Mouse (Mus musculus): Measurements from ENCODE around the gene Tjp3.

Gene Tjp3

DNA sequence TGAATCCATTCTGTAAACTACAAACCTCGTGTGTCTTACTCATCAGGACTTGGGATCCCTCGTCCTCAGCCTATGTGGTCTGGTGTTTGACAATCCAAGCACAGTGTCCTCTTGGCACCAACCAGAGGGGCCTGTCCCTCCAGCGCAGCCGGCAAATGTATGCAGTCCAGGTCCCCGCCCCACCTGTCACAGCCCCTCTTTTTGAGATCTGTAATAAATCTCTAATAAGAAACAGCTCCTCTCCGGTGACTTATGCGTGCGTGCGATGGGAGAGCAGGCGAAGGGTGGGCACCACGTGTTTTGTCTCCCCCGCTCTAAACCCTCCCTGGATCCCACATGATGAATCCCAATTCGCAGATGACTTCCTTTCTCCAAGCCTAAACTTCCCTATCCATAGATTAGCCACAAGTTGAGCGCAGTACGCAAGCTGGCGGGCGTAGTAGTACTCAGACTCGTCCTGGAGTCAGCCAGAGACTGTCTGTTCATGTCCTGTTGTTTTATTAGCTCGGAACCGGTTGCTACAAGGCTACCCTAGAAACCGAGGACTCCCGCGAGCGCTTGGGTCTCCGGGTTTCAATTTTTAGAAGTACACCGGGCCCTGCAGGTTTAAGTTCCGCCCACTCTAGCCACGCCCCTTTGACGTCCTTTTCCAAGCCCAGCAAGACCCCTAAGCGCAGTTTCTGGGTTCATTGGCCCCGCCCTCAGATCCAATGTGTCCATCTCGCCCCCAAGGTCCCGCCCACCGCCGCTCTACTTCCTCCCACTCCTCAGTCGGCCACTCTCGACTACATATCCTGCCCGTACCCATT lies 28.6 kb upstream of the Tjp3 start:
- peak; percentile 98 for DNase-seq (ENCODE audit: low read depth, low spot score)

DNA sequence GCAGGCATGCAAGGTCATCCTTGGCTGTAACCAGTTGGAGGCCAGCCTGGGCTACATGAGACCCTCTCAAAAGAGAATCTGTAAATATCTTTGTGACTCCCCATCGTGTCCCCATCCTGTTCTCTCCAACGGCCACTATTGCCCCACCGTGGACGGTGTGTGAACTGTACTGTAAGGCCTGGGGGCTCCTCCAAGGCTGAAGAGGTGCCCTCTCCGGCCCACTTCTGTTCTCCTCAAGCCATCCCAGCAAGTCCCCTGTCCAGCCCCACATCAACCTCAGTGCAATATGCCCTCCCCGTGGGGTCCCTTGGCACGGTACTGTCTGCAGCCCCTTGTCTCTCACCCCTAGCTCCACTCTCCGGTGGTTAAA lies 27.9 kb upstream of the Tjp3 start:
- no peak for DNase-seq (ENCODE audit: low read depth, low spot score)

DNA sequence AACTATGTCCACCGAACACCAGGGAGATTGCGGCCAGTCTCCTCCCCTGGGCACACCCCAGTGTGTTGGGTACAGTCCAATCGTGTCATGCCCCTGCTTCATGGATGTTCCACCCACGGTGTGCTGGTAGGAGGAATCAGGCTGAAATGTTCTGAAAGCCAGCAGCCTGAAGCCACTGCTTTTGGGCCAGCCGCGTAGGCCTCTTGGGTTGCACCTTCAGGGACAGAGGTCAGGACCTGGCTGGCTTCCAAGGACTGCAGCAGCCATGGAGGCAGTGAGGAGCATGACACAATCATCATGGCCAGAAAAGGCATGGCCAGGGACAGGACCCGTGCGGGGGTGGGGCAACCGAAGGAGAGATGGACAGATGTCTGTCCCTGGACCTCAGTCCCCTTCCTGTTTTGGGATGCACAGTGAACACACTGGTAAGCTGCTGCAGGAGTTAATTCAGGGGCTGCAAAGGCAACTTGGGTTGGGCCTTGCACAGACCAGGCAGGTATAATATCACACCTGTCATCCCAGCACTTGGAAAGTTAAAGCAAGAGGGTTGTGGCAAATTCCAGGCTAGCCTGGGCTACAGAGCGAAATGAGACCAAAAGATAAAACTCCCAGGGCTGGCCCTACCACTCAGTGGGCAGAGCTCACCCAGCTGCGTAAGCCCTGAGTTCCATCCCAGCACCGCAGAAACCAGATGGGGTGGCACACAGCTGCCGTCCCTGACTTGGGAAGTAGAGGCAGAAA lies 27.4 kb upstream of the Tjp3 start:
- no peak for DNase-seq (ENCODE audit: low read depth, low spot score)

DNA sequence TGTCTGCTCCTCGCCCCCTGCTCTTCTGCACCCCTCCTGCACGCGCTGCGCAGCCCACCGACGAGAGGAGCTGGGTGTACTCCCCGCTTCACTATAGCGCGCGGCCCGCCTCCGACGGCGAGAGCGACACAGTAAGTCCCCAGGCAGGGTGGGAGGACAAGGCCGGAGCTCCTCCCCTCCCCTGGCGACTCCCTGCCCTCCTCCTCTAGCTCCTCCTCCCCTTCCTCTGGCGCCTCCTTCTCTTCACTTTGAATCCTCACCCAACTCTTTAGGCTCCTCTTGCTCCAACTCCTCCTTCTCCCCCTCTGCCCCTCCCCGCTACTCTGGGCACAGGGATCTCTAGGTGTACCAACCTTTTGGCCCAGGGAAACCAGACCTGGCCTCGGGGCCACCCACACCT lies 25.9 kb upstream of the Tjp3 start:
- peak; percentile 40 for DNase-seq (ENCODE audit: low read depth, low spot score)

DNA sequence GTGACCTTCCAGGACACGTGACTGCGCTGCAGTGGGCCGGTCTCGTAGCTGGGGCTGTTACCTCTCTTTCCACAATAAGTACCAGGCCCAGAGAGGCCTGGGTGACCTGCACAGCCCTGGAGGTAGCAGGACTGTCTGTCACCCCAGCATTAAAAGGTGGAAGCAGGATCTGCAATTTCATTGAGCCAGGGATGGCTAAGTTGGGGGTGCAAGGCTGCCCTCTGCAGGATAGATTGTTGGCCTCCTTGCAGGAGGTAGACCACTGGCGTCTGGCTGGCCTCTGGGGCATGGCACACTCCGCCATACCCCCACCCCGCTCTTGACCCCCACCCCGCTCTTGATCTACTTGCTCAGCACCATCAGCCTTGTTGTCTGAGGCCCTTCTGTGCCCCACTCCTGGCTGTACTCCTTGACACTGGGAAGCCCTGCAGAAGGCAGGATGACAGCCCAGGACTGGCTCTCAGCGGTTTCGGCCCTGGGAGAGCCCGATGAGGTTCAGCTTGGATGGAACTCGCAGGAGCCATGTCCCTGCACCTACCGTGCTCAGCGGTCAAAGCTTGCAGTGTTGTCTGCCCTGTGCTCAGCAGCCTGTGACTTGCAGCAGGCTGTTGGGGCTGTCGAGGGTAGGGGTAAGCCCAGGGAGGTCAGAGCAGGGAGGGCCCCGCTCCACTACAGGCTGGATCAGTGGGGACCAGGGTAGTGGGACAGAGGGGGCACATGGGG lies 25.1 kb upstream of the Tjp3 start:
- DNase-seq (ENCODE audit: low read depth, low spot score), result no peak

DNA sequence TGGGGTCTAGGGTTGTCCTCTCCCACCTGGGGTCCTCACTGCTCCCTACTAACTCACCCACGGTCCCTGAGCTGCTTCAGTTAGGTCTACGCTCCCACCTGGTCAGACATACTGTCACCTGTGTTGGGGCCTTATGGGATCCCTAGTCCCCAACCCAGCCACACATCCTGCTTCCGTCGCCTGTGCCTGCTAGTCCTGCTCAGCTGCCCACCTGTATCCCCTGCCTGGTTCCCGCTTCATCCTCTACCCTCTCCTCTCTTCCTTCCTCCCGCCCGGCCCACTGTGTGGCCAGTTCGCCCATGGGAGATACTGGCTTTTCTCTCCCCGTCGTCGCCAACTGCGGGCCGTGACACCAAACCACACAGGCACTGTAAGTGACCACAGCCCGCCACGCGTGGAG lies 24.2 kb upstream of the Tjp3 start:
- no peak for DNase-seq (ENCODE audit: low read depth, low spot score)

DNA sequence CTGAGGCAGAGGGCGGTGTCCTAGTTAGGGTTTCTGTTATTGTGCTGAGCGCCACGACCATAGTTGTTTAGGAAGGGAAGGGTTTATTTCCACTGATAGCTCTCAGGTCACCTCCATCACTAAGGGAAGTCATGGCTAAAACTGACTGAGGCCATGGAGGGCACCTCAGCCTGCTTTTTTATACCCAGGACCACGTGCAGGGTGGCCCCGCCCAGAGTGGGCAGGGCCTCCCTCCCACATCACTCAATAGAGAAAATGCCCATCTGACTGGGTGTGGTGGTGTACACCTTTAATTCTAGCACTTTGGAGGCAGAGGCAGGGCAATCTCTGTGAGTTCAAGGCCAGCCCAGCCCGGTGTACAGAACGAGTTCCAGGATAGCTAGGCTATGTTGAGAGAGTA lies 22.8 kb upstream of the Tjp3 start:
- DNase-seq (ENCODE audit: low read depth, low spot score), result no peak

DNA sequence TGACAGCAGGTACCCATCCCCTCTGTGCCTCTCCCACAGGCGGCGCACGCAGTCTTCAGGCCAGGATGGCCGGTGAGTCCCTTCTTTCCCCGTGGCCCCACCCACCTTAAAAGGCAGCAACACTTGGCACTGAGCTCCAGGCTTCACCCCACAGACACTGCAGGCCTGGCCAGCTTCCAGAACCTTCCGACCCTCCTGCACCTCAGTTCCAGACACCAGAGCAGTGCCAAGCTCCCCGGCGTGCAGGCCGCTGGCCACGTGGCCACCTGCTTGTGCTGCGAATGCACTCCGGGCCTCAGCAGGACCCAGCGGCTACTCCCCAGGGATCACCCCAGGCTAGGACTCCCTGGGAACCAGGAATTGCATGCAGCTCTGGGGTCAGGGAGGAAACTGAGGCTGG lies 22.2 kb upstream of the Tjp3 start:
- DNase-seq (ENCODE audit: low read depth, low spot score), result no peak

DNA sequence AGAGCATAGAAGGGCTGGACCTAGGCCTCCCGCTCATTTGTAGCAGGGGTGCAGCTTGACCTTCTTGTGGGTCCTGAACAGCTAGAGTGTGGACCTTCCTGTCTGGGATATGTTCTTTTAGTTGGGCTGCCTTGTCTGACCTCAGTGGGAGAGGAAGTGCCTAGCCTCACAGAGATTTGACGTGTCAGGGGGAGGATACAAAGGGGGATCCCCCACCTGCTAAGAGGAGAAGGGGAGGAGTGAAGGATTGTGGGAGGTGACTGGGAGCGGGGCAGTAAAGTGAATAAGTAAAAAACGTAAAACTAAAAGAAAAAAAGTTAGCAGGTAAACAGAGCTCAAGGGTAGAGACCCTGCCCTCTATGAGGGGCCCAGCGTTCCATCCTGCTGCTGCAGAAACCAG lies 18.2 kb upstream of the Tjp3 start:
- no peak for DNase-seq (ENCODE audit: low read depth, low spot score)

DNA sequence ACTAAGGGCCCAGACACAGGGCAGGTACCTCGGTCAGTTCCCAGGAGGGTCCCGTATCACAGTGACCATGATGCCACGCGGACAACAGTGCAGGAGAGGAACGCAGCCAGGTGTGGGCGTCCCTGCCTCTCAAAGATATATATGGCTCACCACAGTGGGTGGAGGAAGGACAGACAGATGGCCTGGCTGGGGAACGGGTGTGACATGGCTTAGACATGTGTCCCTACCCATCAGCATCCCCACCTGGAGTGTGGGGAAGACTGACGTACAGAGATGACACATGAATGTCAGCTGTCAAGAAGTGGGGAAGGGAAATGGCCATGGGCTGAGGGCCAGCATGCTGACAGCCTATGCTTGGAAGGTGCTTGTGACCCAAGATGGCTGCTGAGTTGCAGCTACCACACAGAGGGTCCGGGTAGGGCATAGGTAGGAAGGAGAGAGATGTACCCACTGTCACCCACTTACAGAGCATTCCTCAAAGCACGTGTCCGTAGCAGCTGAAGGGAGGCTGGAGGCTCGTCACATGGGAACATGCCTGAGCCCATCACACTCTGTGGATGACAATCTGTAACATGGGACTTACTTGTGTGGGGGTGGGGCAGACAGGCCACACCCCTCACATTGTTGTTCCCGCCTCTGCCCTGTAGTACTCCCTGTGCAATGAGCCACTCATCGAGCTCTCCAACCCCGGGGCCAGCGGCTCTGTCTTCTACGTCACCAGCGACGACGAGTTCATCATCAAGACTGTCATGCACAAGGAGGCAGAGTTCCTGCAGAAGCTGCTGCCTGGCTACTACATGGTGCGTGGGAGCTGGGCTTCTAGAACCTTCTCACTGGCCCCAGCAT lies 15.7 kb upstream of the Tjp3 start:
- DNase-seq (ENCODE audit: low read depth, low spot score), result no peak

DNA sequence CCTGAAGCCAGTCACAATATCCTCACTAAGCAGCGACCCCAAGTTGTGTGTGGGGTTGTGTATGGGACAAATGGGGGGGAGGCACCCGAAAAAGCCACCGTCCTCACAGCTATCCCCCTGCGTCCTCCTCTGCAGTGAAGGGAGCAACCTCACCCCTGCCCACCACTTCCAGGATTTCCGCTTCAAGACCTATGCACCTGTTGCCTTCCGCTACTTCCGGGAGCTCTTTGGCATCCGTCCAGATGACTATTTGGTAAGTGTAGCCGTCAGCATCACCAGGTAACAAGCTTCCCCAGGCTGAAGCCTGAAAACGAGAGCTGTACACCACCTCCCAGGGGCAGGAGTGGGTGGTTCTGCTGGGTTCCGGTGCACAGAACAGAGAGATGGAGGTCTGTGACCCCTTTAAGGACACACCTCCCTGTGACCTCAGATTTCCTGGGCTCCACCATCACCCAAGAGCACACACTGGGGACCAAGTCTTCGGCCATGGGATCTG lies 14.8 kb upstream of the Tjp3 start:
- DNase-seq (ENCODE audit: low read depth, low spot score), result no peak

DNA sequence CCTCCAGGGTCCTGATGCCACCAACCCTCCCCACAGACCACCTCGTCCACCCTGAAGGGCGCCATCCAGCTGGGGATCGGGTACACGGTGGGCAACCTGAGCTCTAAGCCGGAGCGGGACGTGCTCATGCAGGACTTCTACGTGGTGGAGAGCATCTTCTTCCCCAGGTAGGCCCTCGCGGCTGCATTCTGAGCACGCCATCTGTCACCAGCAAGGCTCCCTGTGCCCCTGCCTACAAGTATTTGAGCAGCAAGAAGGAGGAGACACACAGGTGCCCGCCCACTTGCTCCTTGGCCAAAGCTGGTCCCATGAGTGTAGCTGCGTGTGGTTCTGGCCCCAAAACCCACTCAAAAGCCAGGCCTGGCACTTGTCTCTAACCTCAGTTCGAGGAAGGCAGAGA lies 14.3 kb upstream of the Tjp3 start:
- no peak for DNase-seq (ENCODE audit: low read depth, low spot score)

DNA sequence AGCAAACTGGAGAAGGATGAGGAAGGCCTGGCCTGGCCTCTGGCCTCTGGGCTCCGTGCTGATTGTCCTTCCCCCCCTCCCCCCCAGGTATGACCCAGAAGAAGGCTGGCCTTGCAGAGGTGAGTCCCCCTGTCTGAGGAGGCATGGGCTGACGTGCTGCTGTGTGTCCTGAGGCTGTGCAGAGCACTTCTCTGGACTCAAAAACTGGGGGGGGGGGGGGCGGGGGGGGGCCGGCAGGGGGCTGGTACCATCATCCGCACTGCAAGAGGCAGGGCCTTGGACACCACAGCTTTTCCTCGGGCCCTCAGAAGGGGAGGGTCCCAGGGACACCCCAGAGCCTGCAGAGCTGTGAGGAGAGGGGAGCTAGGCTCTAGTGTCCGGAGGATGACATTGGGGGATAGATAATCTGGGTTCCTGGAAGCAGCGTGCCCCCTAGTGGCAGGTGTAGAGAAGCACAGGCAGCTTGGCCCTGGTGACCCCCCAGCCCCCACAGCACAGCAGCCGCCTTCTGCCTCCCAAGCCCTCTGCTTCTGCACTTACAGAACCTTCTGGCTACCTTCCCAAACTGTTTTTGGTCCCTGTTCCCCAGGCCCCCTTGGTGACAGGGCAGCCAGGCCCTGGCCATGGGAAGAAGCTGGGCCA lies 13.3 kb upstream of the Tjp3 start:
- peak; percentile 61 for DNase-seq (ENCODE audit: low read depth, low spot score)

DNA sequence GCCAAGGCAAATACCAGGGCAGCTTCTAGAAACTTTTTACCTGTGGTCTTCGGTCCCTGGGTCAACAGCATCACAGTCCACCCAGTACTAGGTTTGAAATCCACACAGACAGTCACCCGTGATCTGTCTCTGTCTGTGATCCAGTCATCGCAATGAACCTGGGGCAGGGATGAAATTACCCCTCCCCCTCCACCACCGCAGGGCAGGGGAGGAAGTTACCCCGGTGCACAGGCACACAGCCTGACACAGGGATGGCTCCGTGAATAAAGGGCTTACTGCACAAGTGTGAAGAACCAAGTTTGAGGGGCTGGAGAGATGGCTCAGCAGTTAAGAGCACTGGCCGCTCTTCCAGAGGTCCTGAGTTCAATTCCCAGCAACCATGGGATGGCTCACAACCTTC lies 12.4 kb upstream of the Tjp3 start:
- no peak for DNase-seq (ENCODE audit: low read depth, low spot score)

DNA sequence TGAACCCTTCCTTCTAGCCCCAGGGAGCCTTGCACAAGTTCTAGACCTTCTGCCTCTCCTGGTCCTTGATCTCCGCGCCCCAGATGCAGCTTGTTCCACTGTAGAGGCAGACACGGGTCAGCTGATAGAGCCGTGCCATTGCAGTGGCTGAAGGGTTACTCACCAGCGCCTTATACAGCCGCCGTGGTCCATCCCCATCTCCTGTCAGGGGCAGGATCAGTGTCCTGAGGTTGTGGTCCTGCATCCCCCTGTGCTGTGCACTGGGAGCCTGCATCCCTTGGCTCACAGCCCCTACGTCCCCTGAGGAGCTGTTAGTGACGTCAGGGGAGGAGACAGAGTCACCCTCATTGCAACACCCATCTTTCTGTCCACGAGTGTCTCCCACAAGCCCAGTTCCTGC lies 11.9 kb upstream of the Tjp3 start:
- no peak for DNase-seq (ENCODE audit: low read depth, low spot score)

DNA sequence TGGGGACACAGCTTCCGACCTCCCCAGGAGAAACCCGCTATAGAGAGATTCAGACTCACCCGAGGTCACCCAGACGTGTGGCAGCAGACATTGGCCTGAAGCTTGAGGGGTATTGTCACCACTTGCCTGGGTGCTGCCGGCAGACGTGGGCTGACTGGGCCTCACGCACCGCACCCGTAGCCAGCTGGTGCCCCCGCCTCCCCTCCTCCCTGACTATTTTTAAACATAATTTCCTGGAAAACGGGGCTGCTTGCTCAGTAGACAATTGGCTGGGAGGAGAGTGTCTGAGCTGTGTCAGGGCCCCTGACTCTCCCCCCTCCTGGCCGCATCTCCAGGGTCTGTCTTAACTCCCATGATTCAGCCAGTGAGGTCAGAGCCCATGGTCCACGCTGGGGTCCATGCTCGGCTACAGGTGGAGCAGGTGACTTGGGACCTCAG lies 11.4 kb upstream of the Tjp3 start:
- no peak for DNase-seq (ENCODE audit: low read depth, low spot score)

DNA sequence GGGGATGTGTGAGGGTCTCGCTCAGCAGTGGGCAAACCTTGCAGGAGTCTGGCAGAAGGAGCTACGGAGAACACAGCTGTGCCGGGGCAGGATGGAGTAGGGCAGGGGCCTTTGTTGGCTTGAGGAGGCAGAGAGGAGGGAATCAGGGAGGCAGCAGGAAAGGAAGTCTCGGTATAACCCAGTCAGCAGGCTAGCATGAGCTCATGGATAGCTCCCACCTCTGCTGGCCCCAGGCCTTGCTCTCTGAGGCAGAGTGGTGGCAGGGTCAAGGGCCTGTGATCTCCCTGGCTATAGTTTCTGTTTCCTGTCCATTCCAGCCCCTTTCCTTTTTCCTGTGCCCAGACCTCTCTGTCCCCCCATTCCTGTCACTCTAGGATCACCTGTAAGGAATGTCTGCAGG lies 10.9 kb upstream of the Tjp3 start:
- no peak for DNase-seq (ENCODE audit: low read depth, low spot score)

DNA sequence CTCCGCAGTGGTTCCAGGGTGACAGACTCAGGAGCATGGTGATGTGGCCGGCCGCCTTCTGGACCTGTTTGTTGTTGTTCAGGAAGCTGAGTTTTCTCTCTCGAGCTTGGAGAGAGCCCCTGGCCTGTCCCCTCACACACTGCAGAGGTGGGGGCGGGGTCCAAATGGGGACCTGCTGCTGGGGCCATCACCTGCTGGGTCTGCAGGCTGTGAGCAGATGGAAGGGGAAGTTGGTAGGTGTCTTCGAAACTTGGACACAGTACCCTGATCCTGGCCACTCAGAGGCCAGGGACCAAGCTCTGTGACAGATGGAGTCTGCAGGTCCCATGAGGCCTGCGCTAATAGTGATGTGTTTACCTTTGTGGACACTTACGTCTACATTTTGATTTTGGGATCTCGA lies 9.9 kb upstream of the Tjp3 start:
- no peak for DNase-seq (ENCODE audit: low read depth, low spot score)

DNA sequence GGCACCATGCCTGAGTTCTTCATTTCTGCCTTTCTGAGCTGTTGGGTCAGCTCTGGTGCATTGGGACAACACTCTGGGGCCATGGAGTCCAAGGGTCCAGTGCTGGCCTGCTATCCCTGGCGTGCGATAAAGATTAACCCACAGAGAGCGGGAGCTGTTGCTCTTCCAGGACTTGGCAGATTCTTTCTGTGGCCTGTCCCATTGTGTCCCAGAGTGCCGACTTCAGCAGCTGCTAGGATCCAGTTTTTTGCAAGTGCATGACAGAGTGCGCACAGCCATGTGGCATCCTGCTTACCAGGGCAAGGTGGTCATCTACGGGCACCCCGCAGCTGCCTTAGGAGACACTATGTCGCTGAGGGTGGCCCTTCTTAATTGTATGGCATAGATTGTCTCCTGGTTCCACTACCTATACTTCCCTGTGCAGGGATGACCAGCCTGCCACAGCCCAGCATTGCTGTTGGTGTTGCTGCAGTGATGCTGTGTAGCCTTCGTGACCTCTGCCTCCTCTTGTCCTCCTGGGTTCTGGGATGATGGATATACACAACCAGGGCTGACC lies 9.0 kb upstream of the Tjp3 start:
- no peak for DNase-seq (ENCODE audit: low read depth, low spot score)

DNA sequence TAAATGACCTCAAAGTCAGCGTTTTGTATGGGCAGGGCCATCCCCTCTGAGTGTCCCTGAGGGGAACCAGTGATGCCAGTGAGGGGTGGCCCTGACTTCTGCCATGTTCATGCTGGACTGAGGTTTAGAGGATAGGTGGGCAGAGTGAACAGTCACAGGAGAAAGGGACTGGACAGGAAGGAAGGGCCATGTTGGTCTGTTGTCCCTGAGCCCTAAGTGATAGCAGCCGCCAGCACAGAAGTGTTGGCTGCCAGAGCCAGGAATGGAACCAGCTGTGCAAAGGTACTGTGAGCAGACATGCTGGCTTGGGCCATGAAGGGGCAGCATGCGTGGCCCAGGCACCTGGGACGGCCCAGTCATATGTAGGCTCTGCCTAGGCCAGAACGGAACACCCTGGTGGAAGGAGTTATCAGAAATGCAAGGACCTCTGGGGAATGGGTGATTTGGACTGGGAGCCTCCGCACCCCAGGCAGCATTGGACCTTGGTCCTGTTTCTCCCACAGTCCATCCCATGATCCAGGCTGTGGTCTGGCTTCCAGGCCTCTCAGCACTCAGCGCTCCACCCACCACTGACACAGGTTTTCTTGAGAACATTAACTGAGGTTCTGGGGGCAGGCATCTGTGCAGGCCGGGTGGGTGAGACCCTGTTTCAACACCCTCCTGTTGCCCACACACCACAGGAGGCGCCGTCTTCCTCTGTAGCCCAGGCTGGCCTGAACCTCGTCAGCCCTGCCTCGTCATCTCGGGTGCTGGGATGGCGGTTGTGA lies 8.4 kb upstream of the Tjp3 start:
- DNase-seq (ENCODE audit: low read depth, low spot score), result no peak

Measured in mesoderm, embryonic 11.5 days (tissue).